Mouse (Mus musculus): ENCODE data around the gene Galnt6. TPM values are rescaled to one million over a fixed set of nuclear protein-coding genes. Genes with fewer than 3 reads are reported as not detected.

Galnt6 gene
- polyA plus RNA-seq, 1 experiment from 2014 or later: 0.11 TPM

DNA sequence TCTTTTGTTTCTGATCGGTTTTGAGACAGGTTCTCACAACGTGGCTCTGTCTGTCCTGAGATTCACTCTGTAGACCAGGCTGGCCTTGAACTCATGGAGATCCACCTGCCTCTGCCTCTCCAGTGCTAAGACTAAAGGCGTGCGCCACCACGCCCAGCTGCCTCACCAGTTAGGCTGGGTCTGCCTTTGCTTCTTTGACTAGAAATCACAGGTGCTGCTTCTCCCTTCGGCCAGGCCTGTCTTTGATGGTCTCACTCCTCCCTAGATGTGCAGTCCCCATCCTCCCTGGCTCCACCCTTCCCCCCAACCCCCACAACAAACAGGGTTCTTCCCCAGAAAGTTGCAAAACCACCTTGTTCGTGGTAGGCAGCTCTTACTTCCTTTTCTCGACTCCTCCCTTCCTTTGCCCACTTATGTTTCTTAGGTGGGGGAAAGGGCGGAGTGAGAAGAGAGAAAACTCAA is 64.3 kb downstream of the Galnt6 start:
- Histone ChIP-seq H3K4me2 (no peak overlapping the region), H3K36me3 (ENCODE audit: control insufficient read depth, insufficient read depth, low read length) (no peaks in the 10 kb centered on the region), H3K27ac (ENCODE audit: low read depth, low read length) (no peak overlapping the region), H3K9me3 (replicated peaks; ENCODE audit: control insufficient read depth, low read length) (no peaks in the 10 kb centered on the region), H3K4me3 (ENCODE audit: low read depth, low read length) (no peak overlapping the region), H3K27me3 (ENCODE audit: control insufficient read depth, insufficient read depth, low read length) (no peaks in the 10 kb centered on the region; the same call in 1 of the 2 replicates), H3K9ac (ENCODE audit: low read depth, low read length) (no peak overlapping the region), H3K4me1 (ENCODE audit: control insufficient read depth, insufficient read depth, low read length) (peaks cover 11% of the 10 kb centered on the region; the same call in 1 of the 2 replicates)
- 76% methylated on average over 9 of the region's 9 CpGs for WGBS (ENCODE audit: insufficient replicate concordance)
- no peak for ATAC-seq (replicated peaks; ENCODE audit: insufficient number of reproducible peaks, low FRiP score, low TSS enrichment)

DNA sequence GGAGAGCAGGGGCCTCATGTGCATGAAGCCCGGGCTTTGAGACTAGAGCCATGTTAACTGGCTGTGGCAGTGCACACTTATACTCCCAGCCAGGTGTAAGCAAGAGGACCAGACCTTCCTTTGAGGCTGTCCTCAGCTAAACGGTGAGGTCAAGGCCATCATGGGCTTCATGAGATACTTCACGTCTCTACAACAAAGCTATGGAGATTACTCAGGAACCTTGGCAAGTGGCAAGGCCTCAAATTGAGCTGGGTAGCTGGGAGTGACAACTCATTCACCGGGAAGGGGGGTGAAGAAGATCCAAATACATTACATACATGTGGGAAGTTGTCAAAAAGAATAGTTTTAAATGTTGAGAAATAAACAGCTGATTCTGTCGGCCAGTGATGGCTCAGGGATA is 68.4 kb downstream of the Galnt6 start:
- Histone ChIP-seq H3K36me3 (ENCODE audit: control insufficient read depth, insufficient read depth, low read length) (no peaks in the 10 kb centered on the region), H3K9me3 (replicated peaks; ENCODE audit: control insufficient read depth, low read length) (no peaks in the 10 kb centered on the region), H3K27ac (ENCODE audit: low read depth, low read length) (no peak overlapping the region), H3K4me3 (ENCODE audit: low read depth, low read length) (no peak overlapping the region), H3K9ac (ENCODE audit: low read depth, low read length) (no peak overlapping the region), H3K4me2 (no peak overlapping the region), H3K4me1 (ENCODE audit: control insufficient read depth, insufficient read depth, low read length) (0 out of 2 replicates have a peak, but pooled peaks cover 4% of the 10 kb centered on the region), H3K27me3 (ENCODE audit: control insufficient read depth, insufficient read depth, low read length) (no peaks in the 10 kb centered on the region; the same call in 1 of the 2 replicates)
- WGBS (ENCODE audit: insufficient replicate concordance): 82% methylated on average over 5 of the region's 5 CpGs
- ATAC-seq (replicated peaks; ENCODE audit: insufficient number of reproducible peaks, low FRiP score, low TSS enrichment): no peak

DNA sequence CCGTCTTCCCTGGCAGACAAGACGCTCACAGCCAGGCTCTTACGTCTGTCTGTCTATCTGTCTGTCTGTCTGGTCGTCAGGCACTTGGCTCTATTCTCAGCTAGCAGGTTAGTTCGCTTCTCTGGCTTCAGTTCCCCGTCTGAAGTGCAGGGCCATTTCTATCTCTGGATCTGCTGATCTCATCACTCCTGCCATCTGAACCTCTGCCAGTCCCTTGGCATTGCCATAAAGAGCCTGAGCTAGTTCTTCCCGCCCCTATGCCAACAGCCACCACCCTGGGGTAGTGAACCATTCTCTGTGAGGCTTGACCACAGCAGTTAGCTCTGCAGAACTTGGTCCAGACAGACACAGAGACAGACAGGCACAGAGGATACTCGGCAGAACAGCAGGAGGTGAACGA is 68.9 kb downstream of the Galnt6 start:
- 74% methylated on average over 9 of the region's 9 CpGs for WGBS (ENCODE audit: insufficient replicate concordance)
- no peaks in the 10 kb centered on the region for H3K36me3 ChIP-seq (ENCODE audit: control insufficient read depth, insufficient read depth, low read length)
- ATAC-seq (replicated peaks; ENCODE audit: insufficient number of reproducible peaks, low FRiP score, low TSS enrichment): no peak
- H3K4me3 ChIP-seq (ENCODE audit: low read depth, low read length): no peak overlapping the region
- no peaks in the 10 kb centered on the region for H3K9me3 ChIP-seq (replicated peaks; ENCODE audit: control insufficient read depth, low read length)
- H3K4me2 ChIP-seq: no peak overlapping the region
- no peaks in the 10 kb centered on the region; the same call in 1 of the 2 replicates for H3K27me3 ChIP-seq (ENCODE audit: control insufficient read depth, insufficient read depth, low read length)
- no peak overlapping the region for H3K27ac ChIP-seq (ENCODE audit: low read depth, low read length)
- no peak overlapping the region for H3K9ac ChIP-seq (ENCODE audit: low read depth, low read length)
- H3K4me1 ChIP-seq (ENCODE audit: control insufficient read depth, insufficient read depth, low read length): 0 out of 2 replicates have a peak, but pooled peaks cover 3% of the 10 kb centered on the region

- no peak for ATAC-seq (replicated peaks; ENCODE audit: insufficient number of reproducible peaks, low FRiP score, low TSS enrichment)
- WGBS (ENCODE audit: insufficient replicate concordance): 82% methylated on average over 5 of the region's 5 CpGs
Observed at GRCm38 (mm10) chr15:100655201-100655600, 74.0 kb downstream of the Galnt6 start.

GRCm38 (mm10) chr15:100654271-100654670 is 74.9 kb downstream of the Galnt6 start:
- WGBS (ENCODE audit: insufficient replicate concordance): 95% methylated on average over 1 of the region's 1 CpGs
- ATAC-seq (replicated peaks; ENCODE audit: insufficient number of reproducible peaks, low FRiP score, low TSS enrichment): no peak
- H3K27ac ChIP-seq (ENCODE audit: low read depth, low read length): no peak overlapping the region
- no peaks in the 10 kb centered on the region for H3K36me3 ChIP-seq (ENCODE audit: control insufficient read depth, insufficient read depth, low read length)
- 0 out of 2 replicates have a peak, but pooled peaks cover 3% of the 10 kb centered on the region for H3K4me1 ChIP-seq (ENCODE audit: control insufficient read depth, insufficient read depth, low read length)
- no peaks in the 10 kb centered on the region for H3K9me3 ChIP-seq (replicated peaks; ENCODE audit: control insufficient read depth, low read length)
- no peak overlapping the region for H3K4me3 ChIP-seq (ENCODE audit: low read depth, low read length)
- H3K27me3 ChIP-seq (ENCODE audit: control insufficient read depth, insufficient read depth, low read length): no peaks in the 10 kb centered on the region
- H3K9ac ChIP-seq (ENCODE audit: low read depth, low read length): no peak overlapping the region
- H3K4me2 ChIP-seq: no peak overlapping the region

More at GRCm38 (mm10) chr15:100655201-100655600, 74.0 kb downstream of the Galnt6 start:
- no peak overlapping the region for H3K4me2 ChIP-seq
- H3K36me3 ChIP-seq (ENCODE audit: control insufficient read depth, insufficient read depth, low read length): no peaks in the 10 kb centered on the region
- H3K27me3 ChIP-seq (ENCODE audit: control insufficient read depth, insufficient read depth, low read length): no peaks in the 10 kb centered on the region
- H3K4me3 ChIP-seq (ENCODE audit: low read depth, low read length): no peak overlapping the region
- H3K4me1 ChIP-seq (ENCODE audit: control insufficient read depth, insufficient read depth, low read length): 0 out of 2 replicates have a peak, but pooled peaks cover 3% of the 10 kb centered on the region
- H3K9ac ChIP-seq (ENCODE audit: low read depth, low read length): no peak overlapping the region
- H3K9me3 ChIP-seq (replicated peaks; ENCODE audit: control insufficient read depth, low read length): no peaks in the 10 kb centered on the region
- H3K27ac ChIP-seq (ENCODE audit: low read depth, low read length): no peak overlapping the region

GRCm38 (mm10) chr15:100651610-100652009 is 77.6 kb downstream of the Galnt6 start:
- no peak overlapping the region for H3K27ac ChIP-seq (ENCODE audit: low read depth, low read length)
- H3K4me2 ChIP-seq: no peak overlapping the region
- no peaks in the 10 kb centered on the region for H3K27me3 ChIP-seq (ENCODE audit: control insufficient read depth, insufficient read depth, low read length)
- H3K9ac ChIP-seq (ENCODE audit: low read depth, low read length): no peak overlapping the region
- H3K4me1 ChIP-seq (ENCODE audit: control insufficient read depth, insufficient read depth, low read length): no peaks in the 10 kb centered on the region
- no peak overlapping the region for H3K4me3 ChIP-seq (ENCODE audit: low read depth, low read length)
- H3K9me3 ChIP-seq (replicated peaks; ENCODE audit: control insufficient read depth, low read length): no peaks in the 10 kb centered on the region
- WGBS (ENCODE audit: insufficient replicate concordance): 55% methylated on average over 9 of the region's 9 CpGs
- no peaks in the 10 kb centered on the region for H3K36me3 ChIP-seq (ENCODE audit: control insufficient read depth, insufficient read depth, low read length)
- ATAC-seq (replicated peaks; ENCODE audit: insufficient number of reproducible peaks, low FRiP score, low TSS enrichment): no peak

GRCm38 (mm10) chr15:100650111-100650510 is 79.1 kb downstream of the Galnt6 start:
- Histone ChIP-seq H3K4me3 (ENCODE audit: low read depth, low read length) (no peak overlapping the region), H3K9me3 (replicated peaks; ENCODE audit: control insufficient read depth, low read length) (no peaks in the 10 kb centered on the region), H3K9ac (ENCODE audit: low read depth, low read length) (no peak overlapping the region), H3K27ac (ENCODE audit: low read depth, low read length) (no peak overlapping the region), H3K36me3 (ENCODE audit: control insufficient read depth, insufficient read depth, low read length) (no peaks in the 10 kb centered on the region), H3K27me3 (ENCODE audit: control insufficient read depth, insufficient read depth, low read length) (no peaks in the 10 kb centered on the region), H3K4me1 (ENCODE audit: control insufficient read depth, insufficient read depth, low read length) (no peaks in the 10 kb centered on the region), H3K4me2 (no peak overlapping the region)
- no peak for ATAC-seq (replicated peaks; ENCODE audit: insufficient number of reproducible peaks, low FRiP score, low TSS enrichment)
- WGBS (ENCODE audit: insufficient replicate concordance): 73% methylated on average over 10 of the region's 10 CpGs

DNA sequence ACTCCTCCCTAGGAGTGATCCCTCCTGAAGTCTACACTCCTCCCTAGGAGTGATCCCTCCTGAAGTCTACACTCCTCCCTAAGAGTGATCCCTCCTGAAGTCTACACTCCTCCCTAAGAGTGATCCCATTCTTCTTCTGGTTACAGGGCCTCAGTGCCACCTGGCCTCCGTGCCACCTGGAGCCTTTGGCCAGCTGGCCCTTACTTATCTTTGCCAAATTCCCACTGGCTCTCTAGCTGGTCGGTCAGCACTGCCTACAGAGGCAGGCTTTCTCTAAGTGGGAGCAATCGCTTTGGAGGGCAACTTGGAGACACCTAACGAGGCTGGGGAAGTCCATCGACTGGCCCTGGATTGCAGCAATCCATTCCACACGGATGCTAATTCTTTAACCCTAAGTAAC is 83.0 kb downstream of the Galnt6 start:
- Histone ChIP-seq H3K4me3 (ENCODE audit: low read depth, low read length) (no peak overlapping the region), H3K27me3 (ENCODE audit: control insufficient read depth, insufficient read depth, low read length) (no peaks in the 10 kb centered on the region), H3K9me3 (replicated peaks; ENCODE audit: control insufficient read depth, low read length) (no peaks in the 10 kb centered on the region), H3K4me1 (ENCODE audit: control insufficient read depth, insufficient read depth, low read length) (no peaks in the 10 kb centered on the region), H3K4me2 (no peak overlapping the region), H3K9ac (ENCODE audit: low read depth, low read length) (no peak overlapping the region), H3K27ac (ENCODE audit: low read depth, low read length) (no peak overlapping the region), H3K36me3 (ENCODE audit: control insufficient read depth, insufficient read depth, low read length) (no peaks in the 10 kb centered on the region)
- WGBS (ENCODE audit: insufficient replicate concordance): 72% methylated on average over 6 of the region's 6 CpGs
- no peak for ATAC-seq (replicated peaks; ENCODE audit: insufficient number of reproducible peaks, low FRiP score, low TSS enrichment)

DNA sequence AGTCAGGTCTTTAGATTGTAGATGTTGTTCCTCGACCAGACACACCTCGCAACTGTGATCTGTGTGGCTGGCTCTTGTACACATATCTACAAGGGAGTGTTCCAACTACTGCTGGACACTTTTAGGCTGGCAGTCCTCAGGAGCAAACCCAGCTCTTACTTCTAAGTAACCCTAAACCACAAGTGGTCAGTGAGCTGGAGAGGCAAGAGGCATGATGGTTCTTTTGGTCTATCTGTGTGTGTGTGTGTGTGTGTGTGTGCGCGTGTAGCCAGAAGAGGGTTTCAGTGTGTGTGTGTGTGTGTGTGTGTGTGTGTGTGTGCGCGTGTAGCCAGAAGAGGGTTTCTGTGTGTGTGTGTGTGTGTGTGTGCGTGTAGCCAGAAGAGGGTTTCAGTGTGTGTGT is 86.7 kb downstream of the Galnt6 start:
- Histone ChIP-seq H3K36me3 (ENCODE audit: control insufficient read depth, insufficient read depth, low read length) (no peaks in the 10 kb centered on the region), H3K4me1 (ENCODE audit: control insufficient read depth, insufficient read depth, low read length) (peaks cover 10% of the 10 kb centered on the region; the same call in 1 of the 2 replicates), H3K4me2 (no peak overlapping the region), H3K4me3 (ENCODE audit: low read depth, low read length) (no peak overlapping the region), H3K9me3 (replicated peaks; ENCODE audit: control insufficient read depth, low read length) (no peaks in the 10 kb centered on the region), H3K27me3 (ENCODE audit: control insufficient read depth, insufficient read depth, low read length) (no peaks in the 10 kb centered on the region; the same call in 1 of the 2 replicates), H3K9ac (ENCODE audit: low read depth, low read length) (no peak overlapping the region), H3K27ac (ENCODE audit: low read depth, low read length) (no peak overlapping the region)
- 88% methylated on average over 7 of the region's 7 CpGs for WGBS (ENCODE audit: insufficient replicate concordance)
- ATAC-seq (replicated peaks; ENCODE audit: insufficient number of reproducible peaks, low FRiP score, low TSS enrichment): no peak

Measured in heart, embryonic 11.5 days (tissue).